Comparison of ENCODE assay signal across 8 mouse cellular contexts in genomic region chr5:118029035-118029408, GRCm38 (mm10). TPM values are rescaled to one million over a fixed set of nuclear protein-coding genes. Genes with fewer than 3 reads are reported as not detected.
DNase-seq lines count a peak whose midpoint lies in the region; ATAC-seq lines count a peak whose summit lies in the region.

No protein-coding gene starts in this region.

- no peaks in the 10 kb centered on the region for H3K9me3 ChIP-seq in heart, embryonic 16.5 days (replicated peaks; ENCODE audit: control insufficient read depth, low read length)
- no peaks in the 10 kb centered on the region; the same call in 1 of the 2 replicates for H3K9me3 ChIP-seq in hindbrain, embryonic 12.5 days (replicated peaks)
- H3K9me3 ChIP-seq in midbrain, embryonic 11.5 days (ENCODE audit: control insufficient read depth, low read length): no peaks in the 10 kb centered on the region

- no peaks in the 10 kb centered on the region for H3K36me3 ChIP-seq in heart, embryonic 16.5 days (ENCODE audit: control insufficient read depth, insufficient read depth)
- H3K36me3 ChIP-seq in hindbrain, embryonic 12.5 days: no peaks in the 10 kb centered on the region
- H3K36me3 ChIP-seq in midbrain, embryonic 11.5 days (ENCODE audit: control insufficient read depth, insufficient read depth, low read length): no peaks in the 10 kb centered on the region

- no peak overlapping the region for H3K27ac ChIP-seq in heart, embryonic 16.5 days (ENCODE audit: low read length)
- no peak overlapping the region for H3K27ac ChIP-seq in hindbrain, embryonic 12.5 days
- H3K27ac ChIP-seq in midbrain, embryonic 11.5 days (ENCODE audit: low read depth, low read length): no peak overlapping the region

- WGBS in heart, embryonic 16.5 days: 5% methylated on average over 12 of the region's 12 CpGs
- WGBS in hindbrain, embryonic 12.5 days: 4% methylated on average over 12 of the region's 12 CpGs
- 7% methylated on average over 12 of the region's 12 CpGs for WGBS in midbrain, embryonic 11.5 days

- DNase-seq in heart, postnatal 14 days: no peak
- DNase-seq in midbrain, embryonic 11.5 days (ENCODE audit: low spot score, missing footprints): no peak
- no peak for DNase-seq in layer of hippocampus, postnatal 10 days (ENCODE audit: low spot score in 2 of 2)
- DNase-seq in cerebellum, adult 8-10 months: no peak
- no peak for DNase-seq in thymus, adult 18-20 months

- H3K9ac ChIP-seq in heart, embryonic 16.5 days (ENCODE audit: low read length): peak overlapping the region; percentile 73
- no peak overlapping the region for H3K9ac ChIP-seq in hindbrain, embryonic 12.5 days
- H3K9ac ChIP-seq in midbrain, embryonic 11.5 days (ENCODE audit: low read length): no peak overlapping the region

- intact Hi-C loops in heart, postnatal 14 days (cut with DNase I): loop anchor here (5.0 kb wide), 1 partner anchor 38 kb away; no protein-coding TSS in a partner anchor

- ATAC-seq in heart, embryonic 16.5 days (replicated peaks; ENCODE audit: extremely low read depth, insufficient read depth, low FRiP score): 0 out of 2 replicates have a peak, but pooled peaks have one; percentile 3
- ATAC-seq in activated CD4-positive, CD25-positive, alpha-beta regulatory T cell, adult 4 months: peak; percentile 31
- ATAC-seq in hindbrain, embryonic 12.5 days (ENCODE audit: low FRiP score): 0 out of 2 replicates have a peak, but pooled peaks have one; percentile 11
- ATAC-seq in midbrain, embryonic 11.5 days (ENCODE audit: low FRiP score): no peak; the same call in 1 of the 2 replicates

- peaks cover 29% of the 10 kb centered on the region for H3K27me3 ChIP-seq in heart, embryonic 16.5 days (ENCODE audit: control insufficient read depth, insufficient read depth, low read length)
- H3K27me3 ChIP-seq in hindbrain, embryonic 12.5 days: peaks cover 68% of the 10 kb centered on the region
- peaks cover 51% of the 10 kb centered on the region for H3K27me3 ChIP-seq in midbrain, embryonic 11.5 days (ENCODE audit: control insufficient read depth, insufficient read depth, low read length)

- peak overlapping the region; percentile 77 for H3K4me3 ChIP-seq in heart, embryonic 16.5 days (ENCODE audit: low read length)
- peak overlapping the region; percentile 67 for H3K4me3 ChIP-seq in hindbrain, embryonic 12.5 days
- peak overlapping the region; percentile 58 for H3K4me3 ChIP-seq in midbrain, embryonic 11.5 days (ENCODE audit: low read depth, low read length)

- peaks cover 27% of the 10 kb centered on the region for H3K4me1 ChIP-seq in heart, embryonic 16.5 days (ENCODE audit: control insufficient read depth, insufficient read depth, low read length)
- H3K4me1 ChIP-seq in hindbrain, embryonic 12.5 days: peaks cover 50% of the 10 kb centered on the region
- peaks cover 19% of the 10 kb centered on the region for H3K4me1 ChIP-seq in midbrain, embryonic 11.5 days (ENCODE audit: control insufficient read depth, insufficient read depth, low read length)

- peak overlapping the region; percentile 100 for H3K4me2 ChIP-seq in heart, embryonic 16.5 days (ENCODE audit: low read depth, low read length)
- peak overlapping the region; percentile 99 for H3K4me2 ChIP-seq in hindbrain, embryonic 12.5 days (replicated peaks)
- peak overlapping the region; percentile 31 for H3K4me2 ChIP-seq in midbrain, embryonic 11.5 days

RNA-seq across cellular contexts. Expression of gene Tesc, which starts 1.5 kb away (rescaled TPM):
- polyA plus RNA-seq in heart, embryonic 16.5 days (2015; fragmentation: Nextera tagmentation; extraction: Ambion mirVana): 9.8 and 10.6 TPM in 2 replicates
- 100 to 1,000 TPM; 164 to 168 TPM for total RNA-seq in heart, postnatal 14 days (2021)
- 1 to 10 TPM; 6.5 to 7.7 TPM for polyA plus RNA-seq in activated CD4-positive, CD25-positive, alpha-beta regulatory T cell, adult 4 months (2017; shearing (Covaris generic))
- polyA plus RNA-seq in hindbrain, embryonic 12.5 days (2016; fragmentation: Nextera tagmentation; extraction: Ambion mirVana): 0.53 and 0.56 TPM in 2 replicates
- 0.69 and 1.2 TPM in 2 replicates for polyA plus RNA-seq in midbrain, embryonic 11.5 days (2014; fragmentation: Nextera tagmentation; extraction: Ambion mirVana)
- 10 to 100 TPM; 41.3 to 42.2 TPM for total RNA-seq in layer of hippocampus, postnatal 10 days (2021)

RNA-seq across cellular contexts. Expression of gene Fbxo21, which starts 52.5 kb away (rescaled TPM):
- polyA plus RNA-seq in heart, embryonic 16.5 days (2015; fragmentation: Nextera tagmentation; extraction: Ambion mirVana): 51.5 and 53.1 TPM in 2 replicates
- total RNA-seq in heart, postnatal 14 days (2021): 10 to 100 TPM; 40.4 to 41.3 TPM
- 10 to 100 TPM in 1 of 2 experiments, 1 to 10 TPM in 1; 9.8 to 12.0 TPM for polyA plus RNA-seq in activated CD4-positive, CD25-positive, alpha-beta regulatory T cell, adult 4 months (2017; shearing (Covaris generic))
- polyA plus RNA-seq in hindbrain, embryonic 12.5 days (2016; fragmentation: Nextera tagmentation; extraction: Ambion mirVana): 132 and 133 TPM in 2 replicates
- polyA plus RNA-seq in midbrain, embryonic 11.5 days (2014; fragmentation: Nextera tagmentation; extraction: Ambion mirVana): 90.9 and 93.4 TPM in 2 replicates
- total RNA-seq in layer of hippocampus, postnatal 10 days (2021): 100 to 1,000 TPM; 125 to 134 TPM

Comparison
In these comparisons a context has a peak if more than half of its experiments do, and no peak if none do; other contexts are left out.
1. H3K4me2 ChIP-seq: peak in every context shown above with its lines; median percentile 100 in heart, embryonic 16.5 days; 99 in hindbrain, embryonic 12.5 days; 31 in midbrain, embryonic 11.5 days.